Mouse (Mus musculus) hindbrain, embryonic 14.5 days (tissue): ENCODE measurements around the gene Ankrd2. TPM values are rescaled to one million over a fixed set of nuclear protein-coding genes. Genes with fewer than 3 reads are reported as not detected.

ENCODE experiments used
- ATAC-seq: fragments of 200-750 bp; cut with Nextera tagmentation; 2 replicates; pipeline ENCODE4 v1.8.0; 2017; ENCODE audit warnings: moderate number of reproducible peaks, mild to moderate bottlenecking, moderate TSS enrichment, moderate library complexity; ENCODE audit not compliant: low FRiP score
- DNase-seq: peaks from one replicate; pipeline ENCODE4 v3.0.0-alpha.2; 2015; ENCODE audit warnings: low spot score
- H3K27ac ChIP-seq: fragments of 300-500 bp; sonication (generic); 2 replicates; pipeline ENCODE4 v1.5.1; 2014; ENCODE audit warnings: mild to moderate bottlenecking, moderate library complexity
- H3K27me3 ChIP-seq: fragments of 300-500 bp; sonication (generic); 2 replicates; pipeline ENCODE4 v1.6.1; 2014; ENCODE audit warnings: mild to moderate bottlenecking, low read length, mixed read lengths; ENCODE audit not compliant: control insufficient read depth, insufficient read depth
- H3K36me3 ChIP-seq: fragments of 300-500 bp; sonication (generic); replicated peaks from 2 replicates; pipeline ENCODE4 v1.6.1; 2014; ENCODE audit not compliant: control insufficient read depth, insufficient read depth
- H3K4me1 ChIP-seq: fragments of 300-500 bp; sonication (generic); replicated peaks from 2 replicates; pipeline ENCODE4 v1.6.1; 2014; ENCODE audit warnings: antibody characterized with exemption, low read length, mixed read lengths; ENCODE audit not compliant: control insufficient read depth, insufficient read depth
- H3K4me2 ChIP-seq: fragments of 300-500 bp; sonication (generic); replicated peaks from 2 replicates; pipeline ENCODE4 v1.6.1; 2014; ENCODE audit warnings: mild to moderate bottlenecking, moderate library complexity
- H3K4me3 ChIP-seq: fragments of 300-500 bp; sonication (generic); replicated peaks from 2 replicates; pipeline ENCODE4 v1.5.1; 2014; ENCODE audit warnings: mild to moderate bottlenecking, low read length
- H3K9ac ChIP-seq: fragments of 300-500 bp; sonication (generic); 2 replicates; pipeline ENCODE4 v1.6.1; 2014
- H3K9me3 ChIP-seq: fragments of 300-500 bp; sonication (generic); 2 replicates; pipeline ENCODE4 v1.6.1; 2016; ENCODE audit warnings: low read length; ENCODE audit not compliant: control insufficient read depth
- whole genome bisulfite sequencing: fragments of 180-500 bp; shearing (Covaris S2); extraction: QIAGEN DNeasy Blood & Tissue Kit; methylation state at CpG from one replicate; pipeline ENCODE4 v1.1.7; 2014; 5-methylcytosine and 5-hydroxymethylcytosine counted together
- polyA plus RNA-seq: library from polyadenylated mRNA; unstranded; fragments of >200 nt; fragmentation: Nextera tagmentation; extraction: Ambion mirVana; gene quantifications from 2 replicates; pipeline ENCODE4 v1.2.1, GENCODE M21; 2014

The Ankrd2 gene
- polyA plus RNA-seq, 1 experiment from 2014 or later: 1.2 TPM

DNA sequence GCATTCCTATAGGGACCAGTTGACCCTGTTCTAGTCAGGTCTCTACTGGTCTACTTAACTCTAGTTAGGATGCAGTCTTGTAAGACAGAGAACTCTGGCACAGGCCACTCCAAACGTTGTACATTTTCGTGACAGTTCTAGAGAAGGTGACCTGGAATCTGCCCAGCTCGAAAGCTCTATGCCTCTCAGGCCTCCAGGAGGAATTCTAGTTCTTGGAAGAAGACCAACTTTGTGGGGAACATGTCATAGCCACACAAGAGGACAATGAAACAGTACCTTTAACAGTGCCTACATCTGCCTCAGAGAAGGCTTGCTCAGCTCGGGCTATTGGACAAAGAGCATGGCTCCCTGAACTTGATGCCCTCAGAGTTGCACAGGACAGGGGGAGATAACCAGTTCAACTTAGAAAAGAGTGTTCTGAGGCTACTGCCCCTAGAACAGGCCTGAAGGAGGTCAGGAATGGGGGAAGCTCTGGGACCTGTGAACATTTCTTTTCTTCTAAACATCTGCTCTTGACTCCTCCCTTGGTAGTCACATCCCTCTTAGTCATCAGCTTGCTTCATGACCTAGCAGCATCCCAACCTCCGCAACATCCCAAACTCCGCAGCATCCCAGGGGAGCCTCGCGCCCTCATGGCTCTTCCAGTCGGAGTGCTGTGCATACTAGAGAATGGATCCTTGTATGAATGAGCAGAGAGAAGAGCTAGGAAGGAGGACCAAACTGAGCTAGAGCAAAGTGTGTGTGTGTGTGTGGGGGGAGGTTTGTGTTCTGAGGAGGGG, 36.8 kb upstream of the Ankrd2 start:
- 85% methylated on average over 9 of the region's 9 CpGs for WGBS

GRCm38 (mm10) chr19:41999688-42000283, 36.0 kb upstream of the Ankrd2 start:
- no peaks in the 10 kb centered on the region for H3K27me3 ChIP-seq
- H3K9ac ChIP-seq: no peak overlapping the region
- H3K27ac ChIP-seq: no peak overlapping the region; the same call in 1 of the 2 replicates

More for the DNA sequence above, 36.8 kb upstream of the Ankrd2 start:
- Histone ChIP-seq H3K4me1 (no peaks in the 10 kb centered on the region), H3K9me3 (no peaks in the 10 kb centered on the region), H3K36me3 (no peaks in the 10 kb centered on the region), H3K4me3 (no peak overlapping the region), H3K9ac (no peak overlapping the region), H3K27me3 (no peaks in the 10 kb centered on the region), H3K4me2 (no peak overlapping the region), H3K27ac (no peak overlapping the region)
- DNase-seq (no peak), ATAC-seq (no peak)

GRCm38 (mm10) chr19:42000446-42000958, 35.3 kb upstream of the Ankrd2 start:
- Histone ChIP-seq H3K4me2 (no peak overlapping the region), H3K36me3 (no peaks in the 10 kb centered on the region), H3K27ac (no peak overlapping the region; the same call in 1 of the 2 replicates), H3K4me3 (no peak overlapping the region), H3K9ac (no peak overlapping the region), H3K9me3 (no peaks in the 10 kb centered on the region), H3K4me1 (no peaks in the 10 kb centered on the region), H3K27me3 (no peaks in the 10 kb centered on the region)
- no peak for ATAC-seq
- no peak for DNase-seq
- 64% methylated on average over 4 of the region's 4 CpGs for WGBS

More at GRCm38 (mm10) chr19:41999688-42000283, 36.0 kb upstream of the Ankrd2 start:
- ATAC-seq: no peak
- H3K4me1 ChIP-seq: no peaks in the 10 kb centered on the region
- 90% methylated on average over 4 of the region's 4 CpGs for WGBS
- no peak overlapping the region for H3K4me2 ChIP-seq
- DNase-seq: no peak
- H3K4me3 ChIP-seq: no peak overlapping the region
- H3K36me3 ChIP-seq: no peaks in the 10 kb centered on the region
- no peaks in the 10 kb centered on the region for H3K9me3 ChIP-seq

DNA sequence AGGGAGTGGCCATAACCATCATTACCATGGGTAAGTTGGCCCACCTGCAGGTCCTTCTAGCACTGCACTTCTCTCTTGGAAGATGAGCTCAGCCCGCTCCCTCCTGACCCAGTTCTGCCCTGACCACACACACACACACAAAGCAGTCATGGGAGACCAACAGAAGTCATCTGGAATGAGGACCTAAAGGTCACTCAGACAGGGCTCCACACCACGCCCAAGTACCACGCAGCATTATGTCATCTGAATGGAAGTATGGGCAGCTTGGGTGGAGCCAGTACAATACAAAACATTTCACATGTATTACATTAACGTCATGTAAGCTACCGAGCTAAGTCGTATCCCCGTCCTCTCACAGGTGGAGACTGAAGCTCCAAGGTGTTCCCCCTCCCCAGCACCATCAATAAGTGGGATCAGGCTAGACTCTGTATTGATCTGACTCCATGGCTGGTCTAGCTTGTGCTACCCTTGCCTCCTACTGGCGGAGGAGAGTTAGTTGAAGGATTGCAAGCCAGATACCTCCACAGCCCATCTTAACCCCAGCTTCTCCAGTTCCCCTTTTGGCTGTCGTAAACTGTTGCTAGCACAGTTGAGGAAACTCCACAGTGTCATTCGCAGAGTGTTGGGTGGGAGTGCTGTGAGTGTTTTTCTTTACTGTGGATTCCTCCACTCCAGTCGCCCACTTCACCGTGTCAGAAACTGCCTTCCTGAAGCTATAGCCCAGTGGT, 34.4 kb upstream of the Ankrd2 start:
- Histone ChIP-seq H3K9me3 (no peaks in the 10 kb centered on the region), H3K27ac (no peak overlapping the region), H3K4me3 (no peak overlapping the region), H3K27me3 (no peaks in the 10 kb centered on the region), H3K4me2 (no peak overlapping the region), H3K4me1 (no peaks in the 10 kb centered on the region), H3K9ac (no peak overlapping the region), H3K36me3 (no peaks in the 10 kb centered on the region)
- no peak for ATAC-seq
- WGBS: 91% methylated on average over 12 of the region's 12 CpGs
- no peak for DNase-seq

DNA sequence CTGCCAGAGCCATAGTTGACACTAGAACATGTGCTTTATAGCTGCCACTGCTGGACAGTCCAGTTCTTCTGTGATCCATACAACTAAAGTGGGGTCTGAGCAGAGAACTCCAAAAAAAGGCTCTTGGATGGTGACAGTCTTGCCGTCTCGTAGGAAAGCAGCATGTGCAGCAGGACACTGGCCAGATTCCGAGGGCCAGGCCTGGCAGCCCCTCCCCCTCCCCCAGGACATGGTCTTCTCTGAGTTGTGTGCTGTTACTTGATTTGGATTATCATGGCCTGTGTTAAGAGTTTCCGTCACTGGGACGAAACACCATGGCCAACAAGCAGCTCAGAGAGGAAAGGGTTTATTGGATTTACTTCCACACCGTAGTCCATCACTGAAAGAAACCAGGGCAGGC, 31.5 kb upstream of the Ankrd2 start:
- H3K9me3 ChIP-seq: no peaks in the 10 kb centered on the region
- ATAC-seq (no peak), DNase-seq (no peak)
- 71% methylated on average over 6 of the region's 6 CpGs for WGBS
- H3K27me3 ChIP-seq: no peaks in the 10 kb centered on the region
- no peak overlapping the region for H3K27ac ChIP-seq
- H3K9ac ChIP-seq: no peak overlapping the region
- no peaks in the 10 kb centered on the region for H3K4me1 ChIP-seq
- no peak overlapping the region for H3K4me2 ChIP-seq
- H3K4me3 ChIP-seq: no peak overlapping the region
- no peaks in the 10 kb centered on the region for H3K36me3 ChIP-seq

DNA sequence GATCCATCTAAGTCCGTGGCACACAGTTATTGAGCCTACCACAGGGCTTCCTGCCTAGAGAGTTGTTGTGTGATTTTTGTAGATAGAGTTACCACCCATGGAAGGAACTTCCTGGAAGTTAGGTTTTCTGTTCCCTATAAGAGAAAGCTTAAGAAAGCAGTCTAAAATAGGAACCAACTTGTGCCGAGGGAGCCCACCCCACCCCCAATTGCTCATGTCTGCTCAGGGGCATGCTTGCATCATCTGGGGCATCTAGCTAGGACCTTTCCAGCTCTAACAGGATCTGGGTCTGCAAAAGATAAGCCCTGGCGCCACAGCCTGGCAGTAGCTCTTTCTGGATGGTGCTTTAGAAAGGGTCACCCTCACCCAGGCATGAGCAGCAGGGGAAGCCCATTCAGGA, 30.2 kb upstream of the Ankrd2 start:
- H3K4me3 ChIP-seq: no peak overlapping the region
- no peaks in the 10 kb centered on the region for H3K9me3 ChIP-seq
- H3K36me3 ChIP-seq: no peaks in the 10 kb centered on the region
- H3K27ac ChIP-seq: no peak overlapping the region
- no peaks in the 10 kb centered on the region for H3K27me3 ChIP-seq
- ATAC-seq (no peak), DNase-seq (no peak)
- no peaks in the 10 kb centered on the region for H3K4me1 ChIP-seq
- WGBS: 84% methylated on average over 3 of the region's 3 CpGs
- no peak overlapping the region for H3K9ac ChIP-seq
- no peak overlapping the region for H3K4me2 ChIP-seq

DNA sequence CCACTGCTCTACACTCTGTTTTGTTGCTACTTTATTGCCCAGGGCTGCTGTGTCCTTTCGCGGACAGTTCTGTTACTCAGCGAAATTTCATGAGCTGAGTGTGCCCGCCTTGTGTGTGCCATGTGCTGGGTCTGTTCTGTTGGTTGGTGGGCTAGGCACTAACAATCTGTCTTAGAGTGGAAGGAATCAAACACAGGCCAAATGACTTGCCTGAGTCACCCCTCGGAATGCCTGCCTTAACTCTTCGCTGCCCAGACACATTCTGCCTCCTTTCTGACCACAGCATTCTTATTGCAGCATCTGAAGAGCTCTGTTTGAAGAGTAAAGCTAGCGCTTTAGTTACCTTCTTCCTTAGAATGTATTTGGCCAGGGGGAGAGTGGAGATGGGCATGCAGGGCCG, 29.2 kb upstream of the Ankrd2 start:
- no peaks in the 10 kb centered on the region for H3K36me3 ChIP-seq
- no peak overlapping the region for H3K9ac ChIP-seq
- H3K4me2 ChIP-seq: no peak overlapping the region
- WGBS: 76% methylated on average over 8 of the region's 8 CpGs
- DNase-seq: no peak
- H3K27ac ChIP-seq: no peak overlapping the region
- no peak for ATAC-seq
- H3K4me3 ChIP-seq: no peak overlapping the region
- no peaks in the 10 kb centered on the region for H3K27me3 ChIP-seq
- H3K4me1 ChIP-seq: no peaks in the 10 kb centered on the region
- H3K9me3 ChIP-seq: no peaks in the 10 kb centered on the region

DNA sequence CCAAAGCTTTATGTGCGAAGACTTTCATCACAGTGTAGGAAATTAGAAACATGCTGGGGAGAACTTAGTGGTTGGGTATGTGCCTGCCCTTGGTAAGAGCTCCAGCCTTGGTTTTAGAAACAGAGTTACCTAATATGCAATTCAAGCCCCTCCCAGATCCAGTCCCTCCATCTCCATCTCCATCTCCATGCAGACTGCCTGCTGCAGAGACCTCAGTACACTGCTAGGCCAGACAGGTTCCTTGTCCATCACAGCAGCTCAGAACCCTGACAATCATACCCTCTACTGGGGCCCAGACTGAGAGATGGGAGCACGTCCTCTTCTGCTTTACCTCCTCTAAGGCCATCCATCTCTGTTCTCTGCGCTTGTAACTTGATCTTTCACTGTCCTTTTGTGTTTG, 27.2 kb upstream of the Ankrd2 start:
- no peak for DNase-seq
- WGBS: 62% methylated on average over 3 of the region's 3 CpGs
- no peak overlapping the region for H3K27ac ChIP-seq
- H3K4me1 ChIP-seq: no peaks in the 10 kb centered on the region
- H3K4me3 ChIP-seq: no peak overlapping the region
- H3K9me3 ChIP-seq: no peaks in the 10 kb centered on the region
- ATAC-seq: no peak
- H3K36me3 ChIP-seq: no peaks in the 10 kb centered on the region
- no peak overlapping the region for H3K9ac ChIP-seq
- H3K4me2 ChIP-seq: no peak overlapping the region
- no peaks in the 10 kb centered on the region for H3K27me3 ChIP-seq

- no peaks in the 10 kb centered on the region for H3K27me3 ChIP-seq
- H3K9ac ChIP-seq: no peak overlapping the region
- no peak for DNase-seq
- H3K36me3 ChIP-seq: no peaks in the 10 kb centered on the region
- H3K9me3 ChIP-seq: no peaks in the 10 kb centered on the region
- H3K4me1 ChIP-seq: no peaks in the 10 kb centered on the region
- no peak overlapping the region for H3K4me3 ChIP-seq
- H3K4me2 ChIP-seq: no peak overlapping the region
- no peak overlapping the region for H3K27ac ChIP-seq
- no peak for ATAC-seq
- 65% methylated on average over 7 of the region's 7 CpGs for WGBS
Measured at GRCm38 (mm10) chr19:42009067-42009466, 26.7 kb upstream of the Ankrd2 start.
